In genomic region chr2:153548221-153548923, GRCm38 (mm10) we compare ENCODE assay signal across 9 mouse cellular contexts. TPM values are rescaled to one million over a fixed set of nuclear protein-coding genes. Genes with fewer than 3 reads are reported as not detected.
A peak's percentile ranks its signal among the peaks of the same experiment; 100 is the strongest.
DNase-seq lines count a peak whose midpoint lies in the region; ATAC-seq and TF ChIP-seq lines count a peak whose summit lies in the region.
"Had no signal": no experiment of that assay in that cellular context is flagged by ENCODE, and none has a peak within 500 bp of the region (broad histone marks: within the 10 kb centered on the region; RNA-seq: fewer than 3 reads in every experiment).

No protein-coding gene starts in this region.

- no peak overlapping the region for H3K4me3 ChIP-seq in hindbrain, embryonic 11.5 days (ENCODE audit: low read depth, low read length)
- H3K4me3 ChIP-seq in neural tube, embryonic 15.5 days (replicated peaks): no peak overlapping the region
- H3K4me3 ChIP-seq in thymus, adult 2 months (ENCODE audit: control insufficient read depth, insufficient read depth, low read length): no peak overlapping the region
- H3K4me3 ChIP-seq: heart, adult 2 months; limb, embryonic 12.5 days had no signal

- TF ChIP-seq CTCF in brain, embryonic 14.5 days (IDR thresholded peaks at IDR 0.05; ENCODE audit: borderline replicate concordance, extremely low read depth, insufficient read depth, insufficient read length): no peak
- no peak for TF ChIP-seq CTCF in thymus, adult 2 months (IDR thresholded peaks at IDR 0.05; ENCODE audit: borderline replicate concordance, control insufficient read depth, extremely low read depth, insufficient read depth, low read length, poor library complexity)

- no peaks in the 10 kb centered on the region for H3K27me3 ChIP-seq in hindbrain, embryonic 11.5 days (ENCODE audit: control insufficient read depth, insufficient read depth, low read length)
- H3K27me3 ChIP-seq in neural tube, embryonic 15.5 days (replicated peaks): no peaks in the 10 kb centered on the region
- H3K27me3 ChIP-seq in thymus, adult 2 months (ENCODE audit: control insufficient read depth, insufficient read depth, low read length): no peaks in the 10 kb centered on the region

- WGBS in hindbrain, embryonic 11.5 days: 41% methylated on average over 14 of the region's 14 CpGs
- WGBS in neural tube, embryonic 15.5 days: 20% methylated on average over 14 of the region's 14 CpGs
- 88% methylated on average over 14 of the region's 14 CpGs for WGBS in thymus, adult 2 months

- ATAC-seq in hindbrain, embryonic 11.5 days (ENCODE audit: low FRiP score): 0 out of 2 replicates have a peak, but pooled peaks have one; percentile 4
- ATAC-seq in neural tube, embryonic 15.5 days (ENCODE audit: low FRiP score): 0 out of 2 replicates have a peak, but pooled peaks have one; percentile 40

- H3K36me3 ChIP-seq in hindbrain, embryonic 11.5 days (ENCODE audit: control insufficient read depth, insufficient read depth, low read length): no peaks in the 10 kb centered on the region
- H3K36me3 ChIP-seq in neural tube, embryonic 15.5 days: no peaks in the 10 kb centered on the region
- H3K36me3 ChIP-seq in thymus, adult 2 months (ENCODE audit: control insufficient read depth, insufficient read depth, low read length): no peaks in the 10 kb centered on the region
- H3K36me3 ChIP-seq: limb, embryonic 12.5 days had no signal

- peak; percentile 61 for DNase-seq in left cerebral cortex, postnatal 4 days
- DNase-seq in left cerebral cortex, postnatal 36 days (ENCODE audit: low spot score in 2 of 2): no peak
- peak; percentile 73 for DNase-seq in brain, embryonic 14.5 days (ENCODE audit: low read depth)
- DNase-seq in hindbrain, embryonic 11.5 days (ENCODE audit: low spot score): no peak
- DNase-seq in thymus, adult 2 months: no peak
- DNase-seq in layer of hippocampus, postnatal 14 days (ENCODE audit: low spot score in 2 of 2): no peak
- DNase-seq: heart, adult 2 months had no signal

- H3K27ac ChIP-seq in hindbrain, embryonic 11.5 days (ENCODE audit: low read depth, low read length): no peak overlapping the region
- H3K27ac ChIP-seq in neural tube, embryonic 15.5 days (replicated peaks): no peak overlapping the region
- H3K27ac ChIP-seq in thymus, adult 2 months (ENCODE audit: control insufficient read depth, insufficient read depth, low read length): no peak overlapping the region
- H3K27ac ChIP-seq: heart, adult 2 months; limb, embryonic 12.5 days had no signal

- no peak overlapping the region for H3K4me2 ChIP-seq in hindbrain, embryonic 11.5 days (replicated peaks; ENCODE audit: low read depth, low read length)
- 0 out of 2 replicates have a peak overlapping the region, but pooled peaks have one; percentile 7 for H3K4me2 ChIP-seq in neural tube, embryonic 15.5 days
- H3K4me2 ChIP-seq: limb, embryonic 12.5 days had no signal

- no peak overlapping the region for H3K9ac ChIP-seq in hindbrain, embryonic 11.5 days (ENCODE audit: low read depth, low read length)
- H3K9ac ChIP-seq in neural tube, embryonic 15.5 days (replicated peaks): no peak overlapping the region
- H3K9ac ChIP-seq: limb, embryonic 12.5 days had no signal

- H3K9me3 ChIP-seq in hindbrain, embryonic 11.5 days (ENCODE audit: control insufficient read depth, low read length): no peaks in the 10 kb centered on the region
- no peaks in the 10 kb centered on the region for H3K9me3 ChIP-seq in neural tube, embryonic 15.5 days (replicated peaks)
- H3K9me3 ChIP-seq: limb, embryonic 12.5 days had no signal

- H3K4me1 ChIP-seq in hindbrain, embryonic 11.5 days (replicated peaks; ENCODE audit: control insufficient read depth, insufficient read depth, low read length): 0 out of 2 replicates have a peak, but pooled peaks cover 5% of the 10 kb centered on the region
- peaks cover 19% of the 10 kb centered on the region for H3K4me1 ChIP-seq in neural tube, embryonic 15.5 days
- peaks cover 13% of the 10 kb centered on the region for H3K4me1 ChIP-seq in thymus, adult 2 months (replicated peaks; ENCODE audit: control insufficient read depth, insufficient read depth, low read length)

- intact Hi-C loops in left cerebral cortex, postnatal 4 days (cut with DNase I): no loop called here
- intact Hi-C loops in left cerebral cortex, postnatal 36 days (cut with DNase I): no loop called here

- TF ChIP-seq POLR2A in brain, embryonic 14.5 days (IDR thresholded peaks at IDR 0.05; ENCODE audit: borderline replicate concordance, extremely low read depth, insufficient read depth, insufficient read length, poor library complexity, severe bottlenecking): no peak
- no peak for TF ChIP-seq POLR2A in thymus, adult 2 months (IDR thresholded peaks at IDR 0.05; ENCODE audit: control insufficient read depth, extremely low read depth, insufficient read depth, low read length, poor library complexity)

RNA-seq across cellular contexts. Expression of gene Nol4l, which starts 18.6 kb away (rescaled TPM):
- 100 to 1,000 TPM; 111 to 122 TPM for total RNA-seq in left cerebral cortex, postnatal 4 days (2021)
- 10 to 100 TPM; 46.4 to 50.2 TPM for total RNA-seq in left cerebral cortex, postnatal 36 days (2021)
- polyA plus RNA-seq in brain, embryonic 14.5 days (2012; rRNA removed): 70.2 and 101 TPM in 2 replicates
- 26.0 and 26.7 TPM in 2 replicates for polyA plus RNA-seq in hindbrain, embryonic 11.5 days (2014; fragmentation: Nextera tagmentation; extraction: Ambion mirVana)
- 31.4 and 36.1 TPM in 2 replicates for polyA plus RNA-seq in neural tube, embryonic 15.5 days (2015; fragmentation: Nextera tagmentation; extraction: Ambion mirVana)
- 4.2 and 4.4 TPM in 2 replicates for polyA plus RNA-seq in thymus, adult 2 months (2012; rRNA removed)
- total RNA-seq in layer of hippocampus, postnatal 14 days (2021): 10 to 100 TPM; 55.6 to 60.1 TPM

RNA-seq across cellular contexts. Expression of gene 4930404H24Rik, which starts 55.8 kb away (rescaled TPM):
- total RNA-seq in left cerebral cortex, postnatal 4 days (2021): not detected
- not detected for total RNA-seq in left cerebral cortex, postnatal 36 days (2021)
- polyA plus RNA-seq in brain, embryonic 14.5 days (2012; rRNA removed): not detected in 2 replicates
- not detected in 2 replicates for polyA plus RNA-seq in hindbrain, embryonic 11.5 days (2014; fragmentation: Nextera tagmentation; extraction: Ambion mirVana)
- not detected in 2 replicates for polyA plus RNA-seq in neural tube, embryonic 15.5 days (2015; fragmentation: Nextera tagmentation; extraction: Ambion mirVana)
- polyA plus RNA-seq in thymus, adult 2 months (2012; rRNA removed): not detected in 2 replicates
- total RNA-seq in layer of hippocampus, postnatal 14 days (2021): not detected
- total RNA-seq: heart, adult 2 months had no signal
- polyA plus RNA-seq: heart, adult 2 months; limb, embryonic 12.5 days had no signal

Comparison
In these comparisons a context has a peak if more than half of its experiments do, and no peak if none do; other contexts are left out.
1. DNase-seq: peak in left cerebral cortex, postnatal 4 days (single experiment) and brain, embryonic 14.5 days (single experiment); none in left cerebral cortex, postnatal 36 days (0 of 2), hindbrain, embryonic 11.5 days (single experiment), thymus, adult 2 months (single experiment) and layer of hippocampus, postnatal 14 days (0 of 2).